Mouse (Mus musculus) forebrain, embryonic 15.5 days (tissue): ENCODE results near the gene Gng12. TPM values are rescaled to one million over a fixed set of nuclear protein-coding genes. Genes with fewer than 3 reads are reported as not detected.
A peak's percentile ranks its signal among the peaks of the same experiment; 100 is the strongest.

Experiments
- ATAC-seq: fragments of 200-750 bp; cut with Nextera tagmentation; replicated peaks from 2 replicates; pipeline ENCODE4 v1.8.0; 2017; ENCODE audit warnings: mild to moderate bottlenecking, moderate TSS enrichment, moderate library complexity
- H3K27ac ChIP-seq: fragments of 300-500 bp; sonication (generic); replicated peaks from 2 replicates; pipeline ENCODE4 v1.5.1; 2015; ENCODE audit warnings: mild to moderate bottlenecking, inconsistent platforms
- H3K27me3 ChIP-seq: fragments of 300-500 bp; sonication (generic); 2 replicates; pipeline ENCODE4 v1.6.1; 2015; ENCODE audit warnings: inconsistent platforms
- H3K36me3 ChIP-seq: fragments of 300-500 bp; sonication (generic); 2 replicates; pipeline ENCODE4 v1.6.1; 2015; ENCODE audit warnings: mild to moderate bottlenecking, inconsistent platforms
- H3K4me1 ChIP-seq: fragments of 300-500 bp; sonication (generic); 2 replicates; pipeline ENCODE4 v1.6.1; 2015; ENCODE audit warnings: inconsistent platforms
- H3K4me2 ChIP-seq: fragments of 300-500 bp; sonication (generic); replicated peaks from 2 replicates; pipeline ENCODE4 v1.6.1; 2015; ENCODE audit warnings: mild to moderate bottlenecking, inconsistent platforms
- H3K4me3 ChIP-seq: fragments of 300-500 bp; sonication (generic); 2 replicates; pipeline ENCODE4 v1.5.1; 2015; ENCODE audit warnings: mild to moderate bottlenecking, inconsistent platforms
- H3K9ac ChIP-seq: fragments of 300-500 bp; sonication (generic); replicated peaks from 2 replicates; pipeline ENCODE4 v1.6.1; 2015; ENCODE audit warnings: mild to moderate bottlenecking, inconsistent platforms
- H3K9me3 ChIP-seq: fragments of 300-500 bp; sonication (generic); 2 replicates; pipeline ENCODE4 v1.6.1; 2016; ENCODE audit warnings: inconsistent platforms
- WGBS: fragments of 180-500 bp; shearing (Covaris S2); methylation state at CpG from one replicate; pipeline ENCODE4 v1.1.7; 2015; ENCODE audit warnings: mixed read lengths; 5-methylcytosine and 5-hydroxymethylcytosine counted together
- polyA plus RNA-seq: library from polyadenylated mRNA; unstranded; fragments of >200 nt; fragmentation: Nextera tagmentation; extraction: Ambion mirVana; gene quantifications from 2 replicates; pipeline ENCODE4 v1.2.1, GENCODE M21; 2015

Gene Gng12
- polyA plus RNA-seq, 1 experiment from 2014 or later: 28.1 TPM

GRCm38 (mm10) chr6:67056889-67057564 is 160.8 kb downstream of the Gng12 start:
- no peak overlapping the region for H3K27ac ChIP-seq
- WGBS: 71% methylated on average over 3 of the region's 3 CpGs
- no peak for ATAC-seq

GRCm38 (mm10) chr6:67057574-67057973 is 161.4 kb downstream of the Gng12 start:
- no peak overlapping the region for H3K4me3 ChIP-seq
- H3K36me3 ChIP-seq: no peaks in the 10 kb centered on the region
- no peak for ATAC-seq
- H3K9me3 ChIP-seq: no peaks in the 10 kb centered on the region
- no peaks in the 10 kb centered on the region for H3K4me1 ChIP-seq
- no peak overlapping the region for H3K4me2 ChIP-seq
- H3K9ac ChIP-seq: no peak overlapping the region
- WGBS: 83% methylated on average over 5 of the region's 5 CpGs
- H3K27ac ChIP-seq: no peak overlapping the region
- no peaks in the 10 kb centered on the region for H3K27me3 ChIP-seq

More at GRCm38 (mm10) chr6:67056889-67057564, 160.8 kb downstream of the Gng12 start:
- H3K9me3 ChIP-seq: no peaks in the 10 kb centered on the region
- H3K4me3 ChIP-seq: no peak overlapping the region
- no peaks in the 10 kb centered on the region for H3K27me3 ChIP-seq
- H3K4me2 ChIP-seq: no peak overlapping the region
- no peaks in the 10 kb centered on the region for H3K4me1 ChIP-seq
- H3K36me3 ChIP-seq: no peaks in the 10 kb centered on the region
- no peak overlapping the region for H3K9ac ChIP-seq

- Histone ChIP-seq H3K4me3 (no peak overlapping the region), H3K4me1 (no peaks in the 10 kb centered on the region), H3K9ac (no peak overlapping the region), H3K9me3 (no peaks in the 10 kb centered on the region), H3K27me3 (no peaks in the 10 kb centered on the region), H3K27ac (no peak overlapping the region), H3K36me3 (no peaks in the 10 kb centered on the region), H3K4me2 (no peak overlapping the region)
- ATAC-seq: no peak
- 87% methylated on average over 7 of the region's 7 CpGs for WGBS
These were observed 161.9 kb downstream of the Gng12 start for GRCm38 (mm10) chr6:67057991-67058696.

- Histone ChIP-seq H3K4me3 (no peak overlapping the region), H3K36me3 (no peaks in the 10 kb centered on the region), H3K27me3 (no peaks in the 10 kb centered on the region), H3K4me2 (no peak overlapping the region), H3K4me1 (no peaks in the 10 kb centered on the region), H3K27ac (no peak overlapping the region), H3K9me3 (no peaks in the 10 kb centered on the region), H3K9ac (no peak overlapping the region)
- 88% methylated on average over 5 of the region's 5 CpGs for WGBS
- ATAC-seq: no peak
These were observed 163.9 kb downstream of the Gng12 start for GRCm38 (mm10) chr6:67060057-67060456.

- no peak overlapping the region for H3K27ac ChIP-seq
- no peaks in the 10 kb centered on the region for H3K27me3 ChIP-seq
- peaks cover 7% of the 10 kb centered on the region; the same call in 1 of the 2 replicates for H3K4me1 ChIP-seq
- no peak overlapping the region for H3K4me2 ChIP-seq
- H3K36me3 ChIP-seq: no peaks in the 10 kb centered on the region
- 91% methylated on average over 8 of the region's 8 CpGs for WGBS
- H3K9me3 ChIP-seq: no peaks in the 10 kb centered on the region
- no peak overlapping the region for H3K9ac ChIP-seq
- no peak for ATAC-seq
- no peak overlapping the region for H3K4me3 ChIP-seq
These were observed 173.1 kb downstream of the Gng12 start for GRCm38 (mm10) chr6:67069219-67069762.

- peaks cover 7% of the 10 kb centered on the region; the same call in 1 of the 2 replicates for H3K4me1 ChIP-seq
- no peak overlapping the region for H3K4me3 ChIP-seq
- no peaks in the 10 kb centered on the region for H3K36me3 ChIP-seq
- H3K4me2 ChIP-seq: no peak overlapping the region
- H3K9me3 ChIP-seq: no peaks in the 10 kb centered on the region
- peak; percentile 51; the same call in 1 of the 2 replicates for ATAC-seq
- WGBS: 65% methylated on average over 9 of the region's 9 CpGs
- H3K27me3 ChIP-seq: no peaks in the 10 kb centered on the region
- no peak overlapping the region for H3K9ac ChIP-seq
- H3K27ac ChIP-seq: no peak overlapping the region
These were observed 173.7 kb downstream of the Gng12 start for GRCm38 (mm10) chr6:67069800-67070315.

Other genes starting within 250 kb of the Gng12 start
- not detected in 2 replicates for gene Vmn1r35, start 210.5 kb upstream of the Gng12 start, polyA plus RNA-seq
- gene Vmn1r36, start 177.2 kb upstream of the Gng12 start, polyA plus RNA-seq: not detected in 2 replicates
- gene Vmn1r37, start 167.0 kb upstream of the Gng12 start, polyA plus RNA-seq: not detected in 2 replicates
- gene Vmn1r38, start 113.8 kb upstream of the Gng12 start, polyA plus RNA-seq: not detected in 2 replicates
- gene Vmn1r39, start 85.8 kb upstream of the Gng12 start, polyA plus RNA-seq: not detected in 2 replicates
- gene Gadd45a, start 141.1 kb downstream of the Gng12 start, polyA plus RNA-seq: 9.7 and 10.9 TPM in 2 replicates